Comparison of ENCODE assay signal across 7 mouse cellular contexts in the genomic region with DNA sequence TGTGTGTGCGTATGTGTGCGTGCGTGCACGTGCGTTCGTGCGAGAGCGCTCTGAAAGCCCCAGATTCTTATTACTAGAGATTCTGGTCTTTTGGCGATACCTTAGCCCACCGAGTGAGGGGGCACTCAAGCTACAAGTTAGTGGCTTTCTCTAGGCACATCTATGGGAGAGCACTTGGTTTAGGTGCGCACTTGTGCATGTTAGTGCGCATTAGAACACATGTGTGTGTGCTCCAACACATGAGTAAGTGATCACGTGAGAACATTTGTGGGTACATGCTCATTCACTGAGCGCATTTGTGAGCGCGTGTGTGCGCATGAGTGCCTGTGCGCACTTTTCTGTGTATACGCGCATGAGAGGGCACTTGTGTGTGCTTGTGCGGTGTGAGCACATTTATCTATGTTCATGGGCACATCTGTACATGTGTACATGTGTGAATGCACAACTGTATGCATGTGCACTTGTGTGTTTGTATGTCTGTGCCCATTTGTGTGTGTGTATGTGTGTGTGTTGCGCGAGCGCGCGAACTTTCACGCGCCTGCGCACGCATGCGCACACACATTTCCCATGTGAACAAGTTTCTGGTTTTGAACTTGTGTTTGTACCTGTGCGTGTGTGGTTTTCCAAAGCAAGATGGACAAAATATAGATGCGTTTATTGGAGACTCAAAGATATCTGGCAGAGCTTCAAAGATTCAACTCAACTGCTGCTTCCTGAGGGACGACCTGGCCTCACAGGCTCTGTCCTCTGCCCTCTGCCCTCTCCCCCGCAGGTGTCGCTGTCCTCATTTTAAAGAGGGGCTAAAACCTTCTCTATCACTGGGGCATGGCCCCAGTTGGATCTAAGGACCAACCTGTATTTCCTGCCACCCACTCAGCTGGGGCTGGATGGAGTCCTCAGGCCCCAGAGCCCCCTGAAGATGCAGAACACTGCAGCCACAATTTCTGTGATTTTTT. TPM values are rescaled to one million over a fixed set of nuclear protein-coding genes. Genes with fewer than 3 reads are reported as not detected.
A peak's percentile ranks its signal among the peaks of the same experiment; 100 is the strongest.
DNase-seq lines count a peak whose midpoint lies in the region; ATAC-seq lines count a peak whose summit lies in the region.

No protein-coding gene starts in this region.

- no peak overlapping the region for H3K9ac ChIP-seq in intestine, embryonic 15.5 days
- no peak overlapping the region for H3K9ac ChIP-seq in neural tube, embryonic 13.5 days

- H3K4me2 ChIP-seq in intestine, embryonic 15.5 days (replicated peaks): peak overlapping the region; percentile 48
- peak overlapping the region; percentile 52 for H3K4me2 ChIP-seq in neural tube, embryonic 13.5 days

- no peaks in the 10 kb centered on the region for H3K36me3 ChIP-seq in embryonic facial prominence, embryonic 10.5 days (replicated peaks)
- H3K36me3 ChIP-seq in intestine, embryonic 15.5 days: no peaks in the 10 kb centered on the region
- no peaks in the 10 kb centered on the region for H3K36me3 ChIP-seq in neural tube, embryonic 13.5 days

- 51% methylated on average over 36 of the region's 36 CpGs for WGBS in embryonic facial prominence, embryonic 10.5 days
- WGBS in intestine, embryonic 15.5 days: 46% methylated on average over 36 of the region's 36 CpGs
- WGBS in neural tube, embryonic 13.5 days: 42% methylated on average over 36 of the region's 36 CpGs

- H3K27ac ChIP-seq in embryonic facial prominence, embryonic 10.5 days (replicated peaks): peak overlapping the region; percentile 5; the same call in 1 of the 2 replicates
- H3K27ac ChIP-seq in intestine, embryonic 15.5 days: no peak overlapping the region
- H3K27ac ChIP-seq in neural tube, embryonic 13.5 days (replicated peaks): no peak overlapping the region

- intact Hi-C loops in left cerebral cortex, postnatal 25 days (cut with DNase I): no loop called here
- intact Hi-C loops in left cerebral cortex, postnatal 10 days (cut with DNase I): no loop called here

- H3K27me3 ChIP-seq in embryonic facial prominence, embryonic 10.5 days (replicated peaks; ENCODE audit: low read depth, poor library complexity, severe bottlenecking): peaks cover 61% of the 10 kb centered on the region
- H3K27me3 ChIP-seq in intestine, embryonic 15.5 days (replicated peaks): no peaks in the 10 kb centered on the region
- peaks cover 7% of the 10 kb centered on the region; the same call in 1 of the 2 replicates for H3K27me3 ChIP-seq in neural tube, embryonic 13.5 days

- ATAC-seq in intestine, embryonic 15.5 days: no peak
- no peak for ATAC-seq in neural tube, embryonic 13.5 days (ENCODE audit: low read depth)

- peak overlapping the region; percentile 46 for H3K4me3 ChIP-seq in embryonic facial prominence, embryonic 10.5 days
- peak overlapping the region; percentile 16 for H3K4me3 ChIP-seq in intestine, embryonic 15.5 days (replicated peaks)
- H3K4me3 ChIP-seq in neural tube, embryonic 13.5 days: peak overlapping the region; percentile 30

- peak; percentile 6 to 8 for DNase-seq in left cerebral cortex, postnatal 25 days (ENCODE audit: low spot score in 2 of 2)
- no peak for DNase-seq in left cerebral cortex, postnatal 10 days (ENCODE audit: extremely low spot score in 1 of 2, low spot score in 2 of 2)
- DNase-seq in embryonic facial prominence, embryonic 10.5 days (ENCODE audit: low spot score): peak; percentile 47
- DNase-seq in adrenal gland, adult (ENCODE audit: inconsistent age in 2 of 2, low spot score in 1 of 2): no peak
- no peak for DNase-seq in cerebellum, postnatal 36 days

- peaks cover 2% of the 10 kb centered on the region; the same call in 1 of the 2 replicates for H3K9me3 ChIP-seq in embryonic facial prominence, embryonic 10.5 days
- H3K9me3 ChIP-seq in intestine, embryonic 15.5 days: no peaks in the 10 kb centered on the region
- no peaks in the 10 kb centered on the region for H3K9me3 ChIP-seq in neural tube, embryonic 13.5 days

- H3K4me1 ChIP-seq in embryonic facial prominence, embryonic 10.5 days: no peaks in the 10 kb centered on the region
- H3K4me1 ChIP-seq in intestine, embryonic 15.5 days (replicated peaks): peaks cover 12% of the 10 kb centered on the region
- no peaks in the 10 kb centered on the region for H3K4me1 ChIP-seq in neural tube, embryonic 13.5 days (replicated peaks)

RNA-seq across cellular contexts. Expression of a gene that starts 38.1 kb away (rescaled TPM):
- 1 to 10 TPM; 2.8 to 2.9 TPM for total RNA-seq in left cerebral cortex, postnatal 25 days (2021)
- total RNA-seq in left cerebral cortex, postnatal 10 days (2021): 1 to 10 TPM; 3.0 to 4.8 TPM
- 8.7 and 11.3 TPM in 2 replicates for polyA plus RNA-seq in embryonic facial prominence, embryonic 10.5 days (2016; fragmentation: Nextera tagmentation; extraction: Ambion mirVana)
- polyA plus RNA-seq in intestine, embryonic 15.5 days (2015; fragmentation: Nextera tagmentation; extraction: Ambion mirVana): 23.6 and 27.8 TPM in 2 replicates
- 3.7 and 3.8 TPM in 2 replicates for polyA plus RNA-seq in neural tube, embryonic 13.5 days (2015; fragmentation: Nextera tagmentation; extraction: Ambion mirVana)

RNA-seq across cellular contexts. Expression of a gene that starts 48.0 kb away (rescaled TPM):
- 1 to 10 TPM in 1 of 2 experiments, under 1 TPM in 1; 0.89 to 1.1 TPM for total RNA-seq in left cerebral cortex, postnatal 25 days (2021)
- under 1 TPM in 1 of 2 experiments, not detected in 1; 0.24 TPM for total RNA-seq in left cerebral cortex, postnatal 10 days (2021)
- polyA plus RNA-seq in embryonic facial prominence, embryonic 10.5 days (2016; fragmentation: Nextera tagmentation; extraction: Ambion mirVana): 0.96 and 1.3 TPM in 2 replicates
- not detected in 2 replicates for polyA plus RNA-seq in intestine, embryonic 15.5 days (2015; fragmentation: Nextera tagmentation; extraction: Ambion mirVana)
- polyA plus RNA-seq in neural tube, embryonic 13.5 days (2015; fragmentation: Nextera tagmentation; extraction: Ambion mirVana): 1.1 and 1.2 TPM in 2 replicates

RNA-seq across cellular contexts. Expression of a gene that starts 57.3 kb away (rescaled TPM):
- not detected for total RNA-seq in left cerebral cortex, postnatal 25 days (2021)
- total RNA-seq in left cerebral cortex, postnatal 10 days (2021): not detected
- polyA plus RNA-seq in embryonic facial prominence, embryonic 10.5 days (2016; fragmentation: Nextera tagmentation; extraction: Ambion mirVana): 0.16 TPM in 1 of 2 replicates, not detected in the other
- not detected in 2 replicates for polyA plus RNA-seq in intestine, embryonic 15.5 days (2015; fragmentation: Nextera tagmentation; extraction: Ambion mirVana)
- not detected in 2 replicates for polyA plus RNA-seq in neural tube, embryonic 13.5 days (2015; fragmentation: Nextera tagmentation; extraction: Ambion mirVana)

Comparison
In these comparisons a context has a peak if more than half of its experiments do, and no peak if none do; other contexts are left out.
1. DNase-seq: peak in left cerebral cortex, postnatal 25 days (2 of 2) and embryonic facial prominence, embryonic 10.5 days (single experiment); none in left cerebral cortex, postnatal 10 days (0 of 2), adrenal gland, adult (0 of 2) and cerebellum, postnatal 36 days (0 of 2).
2. Peak in every context shown above with its lines, with median percentiles within 50 percentile points of each other: H3K4me3 ChIP-seq.